Mouse (Mus musculus): Measurements from ENCODE around the gene Trim3.

Gene Trim3

DNA sequence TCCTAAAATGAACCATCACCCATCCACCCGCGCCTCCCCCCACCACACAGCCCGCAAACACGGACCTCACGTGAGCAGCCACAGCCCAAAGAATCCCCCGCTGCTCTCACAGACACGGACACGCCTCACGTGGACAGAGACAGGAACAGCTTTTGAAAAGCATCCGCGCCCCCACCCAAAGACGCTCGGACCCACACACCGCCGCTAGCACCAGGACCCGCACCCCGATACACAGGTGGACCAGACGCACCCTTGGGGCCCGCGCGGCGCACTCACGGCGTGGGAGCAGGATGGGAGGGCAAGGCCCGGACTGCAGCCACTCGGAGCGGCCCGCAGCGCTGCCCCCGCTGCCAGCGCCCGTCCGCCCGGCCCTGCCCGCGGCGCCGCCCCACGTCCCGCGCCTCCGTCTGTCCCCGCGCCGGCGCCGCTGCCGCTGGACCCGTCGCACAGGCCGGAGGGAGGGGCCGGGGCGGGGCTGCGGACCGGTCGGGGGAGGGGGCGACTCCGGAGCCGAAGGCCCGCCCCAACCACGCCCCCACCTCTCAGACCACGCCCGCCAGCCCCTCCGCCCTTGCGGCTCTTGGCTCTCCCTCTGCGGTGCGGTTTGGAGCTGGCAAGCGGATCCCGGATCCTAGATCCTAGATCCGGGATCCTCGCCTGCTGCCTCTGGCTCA is at the start of gene Trim3:
Gene Trim3, minus strand, starts transcription at position 445 of the 674 bp plus-strand sequence.
- CTCF ChIA-PET, result no interaction called here

DNA sequence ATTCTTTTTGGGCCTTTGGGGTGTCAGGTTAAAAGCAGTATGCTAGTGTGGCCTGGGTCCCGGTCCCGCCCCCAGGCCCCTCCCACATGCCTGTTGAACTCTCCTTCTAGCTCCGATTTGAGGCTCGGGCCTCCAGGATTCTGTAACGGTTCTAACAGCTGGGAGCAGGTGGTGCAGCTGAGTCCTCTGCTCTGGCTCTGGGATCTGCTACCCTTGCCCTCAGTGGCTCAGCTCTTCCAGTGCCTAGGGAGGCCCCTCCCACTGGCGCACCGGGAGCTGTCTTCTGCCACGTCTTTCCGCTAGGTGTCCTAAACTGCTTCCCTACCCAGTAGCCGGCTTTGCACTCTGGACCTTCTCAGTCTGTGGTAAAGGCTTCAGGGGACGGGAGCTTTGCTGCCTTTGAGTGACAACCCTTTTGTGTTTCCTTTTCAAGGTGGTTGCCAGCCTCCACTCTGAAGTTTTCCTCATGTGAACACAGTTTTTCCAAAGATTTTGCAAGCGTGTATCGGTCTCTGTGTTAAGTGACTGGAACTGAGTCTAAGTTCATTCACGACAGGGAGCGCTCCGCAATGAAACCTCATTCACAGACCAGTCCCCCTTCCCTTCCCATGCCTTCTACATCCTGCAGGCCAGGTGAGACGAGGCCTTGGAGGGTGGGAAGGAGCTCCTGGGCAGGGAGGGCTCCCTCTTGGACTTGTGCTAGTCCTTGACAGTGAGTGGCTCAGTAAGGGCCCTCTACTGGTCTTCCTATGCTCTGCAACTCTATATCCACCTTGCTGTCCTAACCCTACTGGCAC is 17.5 kb upstream of the Trim3 start, which contains the start of gene Dnhd1:
Gene Dnhd1, plus strand, starts transcription at position 189 of the 797 bp plus-strand sequence.
- CTCF ChIA-PET, result interaction anchor here (0.6 to 1.4 kb wide), 4 partner anchors 10 to 160 kb away, joined by 3 read pairs; partner anchors contain the start of gene Mrpl17

DNA sequence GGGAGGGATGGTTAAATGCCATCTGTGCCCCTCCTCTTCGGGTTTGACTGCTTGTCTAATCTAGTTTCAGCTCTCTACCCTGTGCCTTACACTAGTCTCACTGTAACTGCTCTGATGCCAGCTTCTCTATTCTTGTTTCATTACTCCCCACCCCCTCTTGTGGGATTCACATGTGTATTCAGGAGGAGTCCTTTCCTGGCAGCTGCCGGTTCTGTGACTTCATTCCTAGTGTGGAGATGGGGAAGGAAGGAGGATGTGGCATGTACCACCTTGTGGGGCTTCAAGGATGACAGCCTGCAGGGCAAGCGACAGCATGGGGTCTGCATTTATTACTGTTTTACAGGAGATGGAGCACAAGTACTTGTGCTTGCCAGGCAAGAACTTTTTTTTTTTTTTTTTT is 8.6 kb upstream of the Trim3 start:
- CTCF ChIA-PET, result interaction anchor here (0.7 to 1.2 kb wide), 3 partner anchors 8 to 143 kb away, joined by 3 to 12 read pairs (median 4); no protein-coding TSS in a partner anchor

DNA sequence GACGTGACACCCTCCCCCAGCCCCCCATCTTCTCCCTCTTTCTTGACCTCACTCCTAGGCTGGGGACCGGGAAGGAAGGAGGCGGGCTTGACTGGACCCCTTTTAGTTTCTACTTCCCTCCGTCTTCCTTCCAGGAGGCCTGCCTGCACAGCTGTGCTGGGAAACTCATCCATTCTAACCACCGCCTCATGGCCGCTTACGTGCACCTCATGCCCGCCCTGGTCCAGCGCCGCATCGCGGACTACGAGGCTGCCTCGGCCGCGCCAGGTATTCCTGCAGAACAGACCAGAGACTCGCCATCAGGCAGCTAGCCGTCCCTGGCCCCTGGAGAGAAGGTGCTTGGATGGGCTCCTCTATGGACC is 7.5 kb upstream of the Trim3 start:
- CTCF ChIA-PET, result interaction anchor here (0.7 kb wide), 1 partner anchor 10 kb away, joined by 3 read pairs; the partner anchor contains the start of gene Dnhd1

DNA sequence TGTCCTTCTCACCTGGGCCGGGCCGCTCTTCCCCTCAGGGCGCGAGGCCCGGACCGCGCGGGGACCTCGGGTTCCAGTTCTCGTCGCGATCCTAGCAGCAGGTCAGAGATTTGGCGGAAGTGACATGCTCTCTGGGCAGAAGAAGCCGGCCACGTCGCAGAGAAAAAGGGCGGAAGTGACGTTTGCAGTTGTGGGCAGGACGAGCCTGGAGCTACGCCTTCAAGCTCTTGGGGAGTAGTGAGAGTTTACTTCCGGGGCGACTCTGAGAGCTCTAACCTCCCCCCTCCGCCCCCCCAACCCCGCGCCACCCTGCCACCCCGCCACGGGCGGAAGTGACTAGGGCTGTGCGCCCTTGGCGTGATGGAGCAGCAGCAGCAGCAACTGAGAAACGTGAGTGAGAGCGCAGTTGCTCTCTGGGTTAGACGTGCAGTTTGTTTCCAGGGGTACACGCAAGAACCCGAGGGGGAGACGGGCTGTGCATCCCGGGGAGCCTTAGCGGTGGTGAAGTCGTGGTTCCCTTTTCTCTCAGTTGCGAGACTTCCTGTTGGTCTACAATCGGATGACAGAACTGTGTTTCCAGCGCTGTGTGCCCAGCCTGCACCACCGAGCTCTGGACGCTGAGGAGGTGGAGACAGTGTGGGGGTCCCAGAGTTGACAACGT is 7.0 kb upstream of the Trim3 start, which contains the start of the genes Arfip2 and Gm45799:
Gene Arfip2, minus strand, starts transcription at position 184 of the 661 bp plus-strand sequence.
Gene Gm45799, plus strand, starts transcription at position 320 of the 661 bp plus-strand sequence.
- CTCF ChIA-PET, result no interaction called here

DNA sequence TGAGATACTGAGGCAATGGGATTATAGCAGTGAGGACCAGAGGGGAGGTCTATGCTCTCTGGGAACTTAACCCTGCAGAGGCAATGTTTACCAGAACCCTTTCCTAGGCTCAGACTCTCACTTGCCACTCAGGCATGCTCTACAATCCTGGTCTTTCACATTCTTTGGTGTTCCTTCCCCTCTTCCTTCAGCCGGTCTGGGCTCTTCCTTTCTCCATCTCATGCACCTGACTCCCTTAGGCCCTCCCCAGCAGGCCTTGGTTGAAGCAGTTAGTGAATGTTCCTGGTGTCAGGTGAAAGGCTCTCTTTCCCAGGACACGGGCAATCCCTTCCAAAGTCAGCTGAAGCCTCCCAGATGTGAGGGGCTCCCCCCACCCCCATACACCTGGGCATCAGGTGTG is 6.4 kb upstream of the Trim3 start, which contains the start of gene Timm10b:
Gene Timm10b, plus strand, starts transcription at position 301 of the 400 bp plus-strand sequence.
- CTCF ChIA-PET, result no interaction called here

DNA sequence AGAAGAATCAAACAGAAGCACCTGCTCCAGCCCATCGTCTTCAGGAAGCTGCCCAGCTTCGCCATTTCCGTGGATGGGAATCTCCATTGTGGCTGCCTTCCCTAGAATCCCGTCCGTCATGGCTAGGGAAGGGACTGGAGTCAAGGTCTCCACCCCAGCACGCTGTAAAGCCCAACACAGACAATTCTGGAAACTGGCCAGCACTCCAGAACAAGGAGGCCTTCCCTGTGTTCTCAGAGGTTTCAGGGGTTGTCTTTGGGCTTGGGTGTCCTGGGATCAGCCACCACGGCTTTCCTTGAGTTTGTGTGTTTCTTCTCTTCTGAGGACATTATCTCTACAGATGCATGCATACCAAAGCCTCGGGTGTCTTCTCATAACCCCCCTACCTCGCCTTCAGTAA is 5.9 kb upstream of the Trim3 start:
- CTCF ChIA-PET, result no interaction called here

DNA sequence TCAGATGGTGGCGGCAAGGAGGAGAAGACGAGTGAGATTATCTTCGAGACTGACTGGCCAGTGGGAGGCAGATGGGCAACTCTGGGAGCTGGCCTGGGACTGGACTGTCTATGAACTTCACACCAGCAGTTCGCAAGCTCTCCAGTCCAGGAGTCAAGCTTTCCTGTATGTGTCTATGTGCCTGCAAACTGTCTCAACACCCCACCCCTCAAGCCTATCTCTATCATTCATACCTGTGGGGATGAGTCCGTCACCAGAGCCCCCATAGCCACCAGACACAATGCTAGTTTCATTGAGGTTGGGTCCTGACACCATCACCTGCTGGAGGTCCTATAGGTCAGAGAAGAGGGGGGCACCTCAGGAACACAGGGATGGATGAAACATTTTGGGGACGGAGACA is 5.4 kb upstream of the Trim3 start:
- CTCF ChIA-PET, result no interaction called here

DNA sequence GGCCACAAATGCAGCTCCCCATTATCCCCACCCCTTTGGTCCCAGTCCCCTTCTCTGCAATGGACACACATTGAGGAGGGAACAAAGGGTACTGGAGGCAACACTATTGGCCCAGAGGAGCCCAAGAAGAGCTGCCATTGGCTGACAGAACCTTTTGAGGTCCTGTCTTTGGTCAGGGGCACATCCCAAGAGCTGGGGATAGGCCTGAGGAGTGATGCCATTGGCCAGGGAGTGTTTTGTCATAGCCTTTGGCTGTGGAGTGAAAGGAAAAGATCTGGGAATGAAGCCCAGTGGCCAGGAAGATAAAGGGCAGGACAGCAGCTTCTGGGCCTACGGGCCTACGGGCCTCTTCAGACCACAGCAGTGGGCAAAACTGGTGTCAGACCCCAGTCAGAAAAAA is 2.4 kb upstream of the Trim3 start:
- CTCF ChIA-PET, result interaction anchor here (1.1 kb wide), 1 partner anchor 15 kb away, joined by 3 read pairs; the partner anchor contains the start of gene Dnhd1

DNA sequence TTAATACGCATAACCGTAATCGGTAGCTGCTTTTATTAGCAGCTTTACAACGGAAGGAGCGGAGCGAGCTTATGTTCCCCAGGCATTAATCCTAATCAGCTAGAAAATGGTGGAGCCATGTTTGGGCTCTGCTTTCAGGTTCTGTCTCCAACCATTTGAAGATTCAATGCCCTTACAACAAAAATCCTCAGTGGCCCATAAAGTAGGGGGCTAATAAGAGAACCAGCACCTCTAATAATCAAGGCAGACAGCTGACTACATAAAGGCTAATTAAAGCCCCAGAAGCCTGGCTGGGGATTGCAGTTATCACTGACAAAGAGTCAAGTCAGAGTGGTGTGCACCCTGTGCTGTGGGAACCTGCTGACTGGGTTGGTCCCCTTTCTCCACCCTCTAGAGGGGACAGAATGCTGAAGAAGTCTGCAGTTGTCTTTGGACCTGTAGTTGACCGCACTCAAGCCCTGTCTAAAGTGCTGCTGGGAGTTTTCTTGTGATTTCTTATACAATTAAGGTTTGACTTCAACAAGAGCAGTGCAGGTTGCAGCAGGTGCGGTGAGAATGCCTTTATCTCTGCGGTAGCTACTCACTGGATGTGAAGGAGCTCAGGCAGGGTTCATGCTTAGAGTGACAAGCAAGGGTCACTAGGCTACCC is 1.0 kb upstream of the Trim3 start:
- CTCF ChIA-PET, result interaction anchor here (0.5 kb wide), 1 partner anchor 8 kb away, joined by 3 read pairs; no protein-coding TSS in a partner anchor

DNA sequence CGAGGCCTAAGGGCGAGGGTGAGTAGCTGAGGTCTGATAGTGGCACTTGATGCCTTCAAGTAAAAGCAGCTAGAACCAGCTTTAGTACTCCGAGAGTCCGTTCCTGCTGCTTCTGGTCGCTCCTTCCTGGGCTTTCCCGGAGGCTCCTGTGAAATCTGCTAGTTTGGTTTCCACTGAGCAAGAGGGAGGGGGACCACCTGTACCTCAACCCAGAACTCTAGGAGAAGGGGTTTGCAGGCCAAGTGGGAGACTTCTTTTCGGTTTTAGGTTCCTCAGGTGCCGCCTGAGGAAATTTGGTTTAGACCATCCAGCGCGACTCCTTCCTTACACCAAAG is 397 bp upstream of the Trim3 start:
- CTCF ChIA-PET, result no interaction called here

DNA sequence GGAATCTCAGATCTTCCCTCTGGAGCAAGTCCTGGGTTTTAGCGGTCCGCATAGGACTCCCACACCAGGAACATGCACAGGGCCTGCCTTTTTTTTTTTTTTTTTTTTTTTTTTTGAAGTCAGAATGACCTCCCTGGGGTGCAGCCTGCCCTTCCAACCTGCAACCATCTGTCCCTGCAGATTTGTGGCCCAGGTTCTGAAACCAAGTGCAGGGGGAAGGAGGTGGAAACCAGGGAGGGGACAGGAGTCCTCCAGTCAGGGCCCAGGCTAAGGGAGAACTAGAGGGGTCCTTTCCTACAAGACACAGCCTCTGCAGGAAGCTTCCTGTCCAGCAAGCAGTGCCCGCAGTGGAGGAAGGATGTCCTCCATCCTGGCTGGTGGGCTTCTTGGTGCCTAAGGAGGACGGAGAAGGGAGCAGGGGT is 809 bp downstream of the Trim3 start:
- CTCF ChIA-PET, result no interaction called here

DNA sequence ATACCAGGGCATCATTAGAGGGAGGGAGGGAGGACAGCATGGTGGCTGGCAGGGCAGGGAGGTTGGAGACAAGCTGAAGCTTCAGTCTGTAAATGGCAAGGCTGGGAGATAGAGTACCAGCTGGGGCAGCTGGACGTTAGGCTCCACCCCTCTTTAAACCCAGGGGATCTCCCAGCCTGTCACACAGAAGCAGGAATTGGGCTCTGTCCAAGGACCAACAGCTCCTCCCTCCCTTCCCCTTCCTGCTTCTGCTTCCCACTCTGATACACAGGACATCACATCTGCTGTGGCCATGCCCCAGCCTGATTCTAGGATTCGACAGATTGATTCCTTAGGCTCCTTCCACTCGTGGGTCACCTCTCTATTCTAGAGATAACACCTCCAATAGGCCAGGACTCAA is 4.7 kb downstream of the Trim3 start:
- CTCF ChIA-PET, result no interaction called here

DNA sequence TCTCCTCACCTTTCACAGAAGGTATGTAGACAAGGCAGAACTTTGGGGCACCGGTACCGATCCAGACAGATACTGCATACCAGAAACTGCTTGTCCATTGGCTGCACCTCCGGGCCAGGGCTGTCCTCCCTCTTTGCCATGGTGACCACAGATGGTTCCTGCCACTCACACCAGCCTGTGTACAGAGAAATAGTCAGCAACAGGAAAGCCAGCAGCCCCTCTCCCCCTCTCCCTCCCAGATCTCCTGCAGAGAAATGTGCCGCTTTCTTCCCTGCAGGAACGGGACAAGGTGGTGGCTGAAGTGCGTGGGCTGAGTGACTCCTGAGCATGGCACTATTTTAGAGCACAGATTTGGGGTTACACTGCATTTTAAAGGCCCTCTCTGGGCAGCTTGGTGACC is 8.0 kb downstream of the Trim3 start:
- CTCF ChIA-PET, result no interaction called here

DNA sequence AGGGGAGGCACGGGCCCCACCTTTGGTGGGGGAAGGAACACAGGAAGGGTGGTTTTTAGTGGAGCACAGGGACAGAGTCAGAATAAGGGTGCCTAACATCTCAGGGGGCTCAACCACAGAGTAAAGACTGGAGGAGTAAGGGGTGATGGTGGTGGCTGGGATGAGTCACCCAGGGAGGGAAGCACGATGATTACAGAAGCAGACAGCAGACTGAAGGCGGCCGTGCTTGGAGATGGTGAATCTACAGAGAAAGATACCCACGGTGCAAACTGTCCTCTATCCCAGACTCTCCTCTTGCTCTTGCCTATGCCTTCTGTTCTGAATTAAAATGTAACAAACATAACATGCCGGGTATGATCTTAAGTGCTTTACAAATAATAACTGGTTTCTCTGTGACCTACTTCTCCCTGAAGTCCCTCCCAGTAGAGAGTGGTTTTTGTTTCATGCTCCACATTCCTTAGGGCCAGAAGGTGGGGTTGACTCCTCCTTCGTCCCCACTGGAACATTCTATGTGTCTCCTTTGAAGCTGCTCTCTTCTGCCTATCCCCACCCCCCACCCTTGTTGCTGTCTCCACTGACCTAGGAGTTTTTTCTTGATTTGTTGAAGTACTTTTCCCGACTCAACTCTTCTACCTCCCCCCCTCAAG is 11.6 kb downstream of the Trim3 start:
- CTCF ChIA-PET, result no interaction called here

DNA sequence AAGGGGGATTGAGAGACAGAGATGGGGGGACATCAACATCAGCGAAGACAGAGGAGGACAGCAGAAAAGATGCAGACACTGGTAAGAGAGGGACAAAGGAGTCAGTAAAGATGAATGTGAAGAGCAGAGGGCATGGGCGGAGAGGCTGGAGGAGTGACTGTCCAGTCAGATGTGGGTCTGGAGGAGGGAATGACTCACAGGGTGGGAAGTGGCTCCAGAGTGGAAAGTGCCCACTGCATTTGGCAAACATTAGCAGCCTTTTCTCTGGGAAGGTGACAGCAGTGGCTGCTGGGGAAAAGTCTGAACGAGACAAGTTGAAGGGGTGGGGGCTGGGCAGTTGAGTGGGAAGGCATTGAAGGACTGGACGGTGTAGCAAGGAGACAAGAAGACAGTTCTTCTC is 12.3 kb downstream of the Trim3 start:
- CTCF ChIA-PET, result no interaction called here

DNA sequence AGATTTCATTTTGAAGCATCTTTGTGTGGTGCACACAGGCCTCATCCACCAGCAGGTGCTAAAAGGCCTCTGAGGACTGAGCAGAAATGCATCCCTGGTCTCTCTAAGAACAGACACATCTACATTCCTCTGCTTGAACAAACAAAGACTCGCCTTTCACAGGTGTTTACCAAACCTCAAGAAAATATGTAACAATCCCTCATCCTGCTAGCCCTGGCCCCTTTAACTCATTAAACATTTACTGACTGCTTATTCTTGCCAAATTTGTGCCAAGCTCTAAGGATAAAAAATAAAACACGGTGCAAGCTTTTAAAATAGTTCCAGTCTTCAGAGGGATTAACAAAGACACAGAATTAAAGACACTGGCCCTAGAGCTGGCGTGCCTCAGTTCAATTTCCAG is 13.7 kb downstream of the Trim3 start:
- CTCF ChIA-PET, result interaction anchor here (0.7 kb wide), 1 partner anchor 31 kb away, joined by 3 read pairs; the partner anchor contains the start of gene Dnhd1

DNA sequence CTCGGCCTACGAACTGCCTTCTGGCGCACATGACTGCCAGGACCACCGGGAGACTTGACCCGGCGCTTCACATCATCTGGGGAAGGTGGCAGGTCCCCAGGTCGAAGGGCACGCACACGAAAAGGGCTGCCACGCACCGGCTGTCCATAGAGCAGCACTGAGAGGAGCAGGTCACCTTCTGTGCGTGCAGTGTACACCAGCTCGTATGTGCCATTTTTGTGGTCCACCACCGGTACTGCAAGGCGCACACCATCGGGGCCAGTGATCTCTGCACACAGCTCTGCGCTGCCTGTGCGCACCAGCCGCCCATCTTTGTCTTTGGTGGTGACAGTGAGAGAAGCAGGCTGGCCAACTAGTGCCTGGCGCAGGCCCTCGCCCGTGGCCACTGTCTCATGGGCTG is 15.6 kb downstream of the Trim3 start:
- CTCF ChIA-PET, result no interaction called here

DNA sequence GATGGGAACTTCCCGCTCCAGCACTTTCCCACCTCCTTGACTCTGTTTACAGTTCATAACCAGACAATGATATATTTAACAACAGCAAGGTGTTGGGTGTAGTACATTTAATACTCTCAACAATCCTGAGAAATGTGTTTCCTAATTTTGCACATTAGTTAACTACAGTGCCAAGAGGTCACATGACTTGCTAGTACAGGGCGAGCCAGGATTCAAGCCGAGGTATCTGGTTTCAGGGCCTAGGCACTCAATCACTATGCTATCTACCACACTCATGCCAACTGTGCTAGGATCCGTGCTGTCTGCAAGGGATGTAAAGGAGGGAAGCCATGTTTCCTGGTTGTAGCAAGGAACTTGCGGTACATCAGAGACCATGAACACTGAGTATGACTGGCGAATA is 16.8 kb downstream of the Trim3 start:
- CTCF ChIA-PET, result no interaction called here

DNA sequence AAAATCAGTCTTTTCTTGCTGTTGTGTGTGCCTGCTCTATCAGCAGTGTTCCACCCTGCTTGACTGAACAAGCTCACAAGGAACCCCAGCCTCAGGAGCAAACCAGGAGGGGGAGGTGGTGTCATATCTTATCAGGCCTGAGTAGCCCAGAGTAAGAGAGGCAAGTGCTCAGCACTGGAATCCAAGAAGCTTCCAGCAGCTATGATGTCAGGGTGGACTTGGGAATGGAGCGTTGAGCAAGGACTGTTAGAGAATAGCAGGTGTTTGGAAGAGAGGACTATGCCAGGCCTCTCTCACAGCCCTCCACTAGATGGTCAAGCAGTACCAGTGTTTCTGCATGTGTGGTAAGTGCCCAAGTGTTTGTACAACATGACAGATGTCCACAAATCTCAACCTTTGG is 17.7 kb downstream of the Trim3 start:
- CTCF ChIA-PET, result interaction anchor here (0.7 kb wide), 1 partner anchor 62 kb away, joined by 3 read pairs; no protein-coding TSS in a partner anchor

DNA sequence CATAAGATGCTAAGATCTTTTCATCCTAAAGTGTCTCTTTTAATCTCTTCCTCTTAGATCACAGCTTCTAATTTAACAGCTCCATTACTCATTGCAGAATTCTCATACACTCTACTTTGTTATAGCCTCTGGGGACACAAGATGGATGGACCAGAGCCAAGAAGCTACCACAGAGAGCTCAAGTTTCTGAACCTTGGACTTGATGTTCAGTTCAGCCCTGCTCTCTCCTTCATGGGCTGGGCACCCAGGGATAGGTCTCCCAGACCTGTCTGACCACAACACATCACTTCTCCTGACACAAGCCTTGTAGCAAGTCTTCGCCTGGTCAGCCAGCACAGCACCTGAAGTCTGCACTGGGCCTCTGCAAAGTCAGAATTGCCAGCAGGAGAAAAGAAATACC is 19.0 kb downstream of the Trim3 start:
- CTCF ChIA-PET, result no interaction called here
